Mouse (Mus musculus) small intestine, adult 2 months (tissue): ENCODE results near the gene Sfrp5. TPM values are rescaled to one million over a fixed set of nuclear protein-coding genes. Genes with fewer than 3 reads are reported as not detected.

ENCODE experiments used
- H3K27ac ChIP-seq: fragments of 200-500 bp; 2 replicates; pipeline ENCODE4 v1.5.1; 2012; ENCODE audit warnings: low read depth, low read length, control low read depth, inconsistent platforms; ENCODE audit not compliant: insufficient read depth
- H3K27me3 ChIP-seq: fragments of 200-500 bp; 2 replicates; pipeline ENCODE4 v1.6.1; 2012; ENCODE audit warnings: mild to moderate bottlenecking, moderate library complexity, low read length, inconsistent platforms; ENCODE audit not compliant: control insufficient read depth, insufficient read depth
- H3K36me3 ChIP-seq: fragments of 200-500 bp; 2 replicates; pipeline ENCODE4 v1.6.1; 2012; ENCODE audit warnings: mild to moderate bottlenecking, low read length, control low read depth, inconsistent platforms; ENCODE audit not compliant: control insufficient read depth, insufficient read depth
- H3K4me1 ChIP-seq: fragments of 200-500 bp; 2 replicates; pipeline ENCODE4 v1.6.1; 2012; ENCODE audit warnings: low read length, inconsistent platforms, mixed read lengths; ENCODE audit not compliant: control insufficient read depth, insufficient read depth, insufficient read length
- H3K4me3 ChIP-seq: fragments of 200-500 bp; 2 replicates; pipeline ENCODE4 v1.5.1; 2012; ENCODE audit warnings: low read depth, mild to moderate bottlenecking, control low read depth, inconsistent platforms, low read length, moderate library complexity
- CTCF ChIP-seq: fragments of 200-500 bp; IDR thresholded peaks from 2 replicates; pipeline ENCODE4 v1.5.1; 2012; ENCODE audit warnings: low read depth, mild to moderate bottlenecking, control low read depth, inconsistent platforms, low read length, moderate library complexity, mixed read lengths; ENCODE audit not compliant: insufficient replicate concordance, insufficient read length; ENCODE audit errors: extremely low read depth
- POLR2A ChIP-seq: fragments of 200-500 bp; IDR thresholded peaks from 2 replicates; pipeline ENCODE4 v1.6.1; 2012; ENCODE audit warnings: low read depth, mild to moderate bottlenecking, control low read depth, inconsistent platforms, low read length, moderate library complexity
- WGBS: fragments of 180-500 bp; shearing (Covaris S2); methylation state at CpG from one replicate; pipeline ENCODE4 v1.1.7; 2018; 5-methylcytosine and 5-hydroxymethylcytosine counted together
- polyA plus RNA-seq: library from polyadenylated mRNA; depleted of rRNA; stranded (reverse); fragments of >200 nt; gene quantifications from 2 replicates; pipeline ENCODE4 v1.2.3, GENCODE M21; 2012

Sfrp5 gene
- polyA plus RNA-seq, 1 experiment, result 7.3 TPM

GRCm38 (mm10) chr19:42237602-42238340 lies 35.7 kb upstream of the Sfrp5 start:
- no peak overlapping the region for H3K4me3 ChIP-seq
- H3K36me3 ChIP-seq, result no peaks in the 10 kb centered on the region
- no peak overlapping the region for H3K27ac ChIP-seq
- H3K4me1 ChIP-seq, result peaks cover 2% of the 10 kb centered on the region; the same call in 1 of the 2 replicates
- TF ChIP-seq CTCF (no peak), POLR2A (no peak)
- no peaks in the 10 kb centered on the region for H3K27me3 ChIP-seq
- 27% methylated on average over 4 of the region's 4 CpGs for WGBS

GRCm38 (mm10) chr19:42230986-42231385 lies 28.9 kb upstream of the Sfrp5 start:
- no peaks in the 10 kb centered on the region for H3K27me3 ChIP-seq
- H3K4me1 ChIP-seq, result peaks cover 15% of the 10 kb centered on the region; the same call in 1 of the 2 replicates
- H3K4me3 ChIP-seq, result no peak overlapping the region
- peak overlapping the region; percentile 22; the same call in 1 of the 2 replicates for H3K27ac ChIP-seq
- no peak for TF ChIP-seq POLR2A
- 25% methylated on average over 13 of the region's 13 CpGs for WGBS
- H3K36me3 ChIP-seq, result no peaks in the 10 kb centered on the region

GRCm38 (mm10) chr19:42230288-42230568 lies 28.2 kb upstream of the Sfrp5 start:
- WGBS, result 27% methylated on average over 5 of the region's 5 CpGs
- Histone ChIP-seq H3K27me3 (no peaks in the 10 kb centered on the region), H3K27ac (peak overlapping the region; percentile 13; the same call in 1 of the 2 replicates), H3K4me1 (peaks cover 15% of the 10 kb centered on the region; the same call in 1 of the 2 replicates), H3K4me3 (no peak overlapping the region), H3K36me3 (no peaks in the 10 kb centered on the region)
- TF ChIP-seq CTCF (no peak), POLR2A (no peak)

GRCm38 (mm10) chr19:42229499-42230287 lies 27.6 kb upstream of the Sfrp5 start:
- Histone ChIP-seq H3K4me1 (peaks cover 15% of the 10 kb centered on the region; the same call in 1 of the 2 replicates), H3K4me3 (no peak overlapping the region), H3K27me3 (no peaks in the 10 kb centered on the region), H3K36me3 (no peaks in the 10 kb centered on the region), H3K27ac (no peak overlapping the region)
- TF ChIP-seq POLR2A, result no peak
- no peak for TF ChIP-seq CTCF
- 67% methylated on average over 17 of the region's 17 CpGs for WGBS

GRCm38 (mm10) chr19:42226451-42226850 lies 24.4 kb upstream of the Sfrp5 start:
- WGBS, result 79% methylated on average over 10 of the region's 10 CpGs
- TF ChIP-seq CTCF (no peak), POLR2A (no peak)
- no peaks in the 10 kb centered on the region for H3K36me3 ChIP-seq
- no peak overlapping the region for H3K4me3 ChIP-seq
- no peak overlapping the region for H3K27ac ChIP-seq
- no peaks in the 10 kb centered on the region for H3K27me3 ChIP-seq
- peaks cover 14% of the 10 kb centered on the region; the same call in 1 of the 2 replicates for H3K4me1 ChIP-seq

GRCm38 (mm10) chr19:42217374-42217763 lies 15.3 kb upstream of the Sfrp5 start:
- no peak for TF ChIP-seq POLR2A
- TF ChIP-seq CTCF, result peak; percentile 73; the same call in 1 of the 2 replicates
- H3K4me1 ChIP-seq, result peaks cover 11% of the 10 kb centered on the region
- WGBS, result 13% methylated on average over 2 of the region's 2 CpGs
- no peaks in the 10 kb centered on the region for H3K36me3 ChIP-seq
- H3K27me3 ChIP-seq, result no peaks in the 10 kb centered on the region
- no peak overlapping the region for H3K27ac ChIP-seq
- no peak overlapping the region for H3K4me3 ChIP-seq

GRCm38 (mm10) chr19:42216699-42217373 lies 14.8 kb upstream of the Sfrp5 start:
- TF ChIP-seq POLR2A, result no peak
- no peak for TF ChIP-seq CTCF
- H3K27ac ChIP-seq, result no peak overlapping the region
- H3K27me3 ChIP-seq, result no peaks in the 10 kb centered on the region
- no peaks in the 10 kb centered on the region for H3K36me3 ChIP-seq
- H3K4me1 ChIP-seq, result peaks cover 11% of the 10 kb centered on the region
- H3K4me3 ChIP-seq, result no peak overlapping the region
- WGBS, result 40% methylated on average over 7 of the region's 7 CpGs
